Mouse (Mus musculus) heart, embryonic 13.5 days (tissue): ENCODE measurements around the gene Tln2. TPM values are rescaled to one million over a fixed set of nuclear protein-coding genes. Genes with fewer than 3 reads are reported as not detected.

Source experiments
- ATAC-seq: fragments of 200-750 bp; cut with Nextera tagmentation; 2 replicates; pipeline ENCODE4 v1.8.0; 2017; ENCODE audit warnings: moderate TSS enrichment; ENCODE audit not compliant: insufficient number of reproducible peaks, low FRiP score, low TSS enrichment; ENCODE audit errors: extremely low read depth
- H3K27ac ChIP-seq: fragments of 300-500 bp; sonication (generic); replicated peaks from 2 replicates; pipeline ENCODE4 v1.5.1; 2015; ENCODE audit warnings: moderate library complexity, mild to moderate bottlenecking, inconsistent platforms
- H3K27me3 ChIP-seq: fragments of 300-500 bp; sonication (generic); replicated peaks from 2 replicates; pipeline ENCODE4 v1.6.1; 2015; ENCODE audit warnings: mild to moderate bottlenecking, inconsistent platforms
- H3K36me3 ChIP-seq: fragments of 300-500 bp; sonication (generic); 2 replicates; pipeline ENCODE4 v1.6.1; 2015; ENCODE audit warnings: mild to moderate bottlenecking, inconsistent platforms
- H3K4me1 ChIP-seq: fragments of 300-500 bp; sonication (generic); 2 replicates; pipeline ENCODE4 v1.6.1; 2015; ENCODE audit warnings: inconsistent platforms
- H3K4me2 ChIP-seq: fragments of 300-500 bp; sonication (generic); 2 replicates; pipeline ENCODE4 v1.6.1; 2015; ENCODE audit warnings: inconsistent platforms, mild to moderate bottlenecking, moderate library complexity
- H3K4me3 ChIP-seq: fragments of 300-500 bp; sonication (generic); 2 replicates; pipeline ENCODE4 v1.5.1; 2015; ENCODE audit warnings: moderate library complexity, mild to moderate bottlenecking, inconsistent platforms
- H3K9ac ChIP-seq: fragments of 300-500 bp; sonication (generic); 2 replicates; pipeline ENCODE4 v1.6.1; 2015; ENCODE audit warnings: inconsistent platforms, mild to moderate bottlenecking, moderate library complexity
- H3K9me3 ChIP-seq: fragments of 300-500 bp; sonication (generic); 2 replicates; pipeline ENCODE4 v1.6.1; 2016; ENCODE audit warnings: inconsistent platforms
- WGBS: fragments of 180-500 bp; shearing (Covaris S2); methylation state at CpG from one replicate; pipeline ENCODE4 v1.1.7; 2015; ENCODE audit warnings: mixed read lengths; 5-methylcytosine and 5-hydroxymethylcytosine counted together
- polyA plus RNA-seq: library from polyadenylated mRNA; unstranded; fragments of >200 nt; fragmentation: Nextera tagmentation; extraction: Ambion mirVana; gene quantifications from 2 replicates; pipeline ENCODE4 v1.2.1, GENCODE M21; 2015

Tln2 gene
- polyA plus RNA-seq = 55.3 and 58.2 TPM in 2 replicates

GRCm38 (mm10) chr9:67559603-67560002 is at the start of gene Tln2:
Gene Tln2, minus strand, starts transcription at chr9:67559703.
- 85% methylated on average over 4 of the region's 4 CpGs for WGBS

DNA sequence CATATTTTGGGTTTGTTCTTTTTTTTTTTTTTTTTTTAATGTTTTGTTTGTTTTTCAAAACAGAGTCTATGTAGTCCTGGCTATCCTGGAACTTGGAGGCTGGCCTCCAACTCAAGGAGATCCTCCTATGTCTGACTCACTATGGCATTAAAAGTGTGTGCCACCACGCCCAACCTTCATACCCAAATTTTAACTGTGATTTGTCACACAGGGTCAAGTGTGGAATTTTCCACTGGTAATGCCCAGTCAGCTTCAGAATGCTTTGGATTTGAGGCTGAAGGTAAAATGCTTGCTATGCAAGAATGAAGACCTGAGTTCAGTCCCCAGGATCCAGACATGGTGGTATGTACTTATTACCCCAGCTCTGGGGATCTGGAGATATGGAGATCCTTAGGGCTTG is 49.7 kb upstream of the Tln2 start:
- Histone ChIP-seq H3K36me3 (no peaks in the 10 kb centered on the region), H3K9ac (no peak overlapping the region), H3K4me3 (no peak overlapping the region), H3K4me2 (no peak overlapping the region), H3K27ac (no peak overlapping the region), H3K4me1 (peaks cover 33% of the 10 kb centered on the region), H3K27me3 (no peaks in the 10 kb centered on the region), H3K9me3 (no peaks in the 10 kb centered on the region)
- ATAC-seq = no peak
- WGBS = 83% methylated on average over 1 of the region's 1 CpGs

More at GRCm38 (mm10) chr9:67559603-67560002, at the start of gene Tln2:
- H3K27me3 ChIP-seq = no peaks in the 10 kb centered on the region
- peaks cover 33% of the 10 kb centered on the region for H3K36me3 ChIP-seq
- H3K4me2 ChIP-seq = no peak within 1 kb of the TSS
- H3K4me3 ChIP-seq = no peak within 1 kb of the TSS
- ATAC-seq = no peak
- no peak within 1 kb of the TSS for H3K9ac ChIP-seq
- no peak within 1 kb of the TSS for H3K27ac ChIP-seq
- peaks cover 11% of the 10 kb centered on the region for H3K4me1 ChIP-seq
- H3K9me3 ChIP-seq = no peaks in the 10 kb centered on the region

DNA sequence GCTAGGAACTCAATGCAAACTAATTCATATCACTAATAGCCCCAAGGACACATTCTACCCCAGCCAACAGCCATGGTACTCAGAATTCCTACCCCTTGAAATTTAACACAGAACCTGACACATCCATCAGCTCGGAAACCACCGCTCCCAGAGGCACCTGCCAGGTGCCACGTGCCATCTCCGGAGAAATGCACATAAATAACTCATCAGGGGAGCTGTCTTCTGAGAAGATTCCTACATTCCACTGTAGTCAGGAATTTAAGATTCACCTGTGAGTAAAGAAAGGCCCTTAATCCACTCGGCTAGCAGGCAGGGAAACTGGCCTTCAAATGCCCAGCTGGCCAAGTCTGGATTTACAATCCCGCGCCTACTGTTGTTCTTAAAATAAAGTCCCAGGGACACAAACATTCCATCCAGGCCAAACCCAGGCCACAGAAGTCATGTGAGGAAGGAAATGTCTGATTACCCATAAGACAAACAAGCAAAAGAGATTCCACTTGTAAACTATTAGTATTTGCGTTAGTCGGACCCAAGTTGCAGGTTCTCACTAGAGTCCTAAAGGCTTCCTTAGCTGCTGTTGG is 48.4 kb upstream of the Tln2 start:
- 55% methylated on average over 9 of the region's 9 CpGs for WGBS
- H3K4me1 ChIP-seq = peaks cover 38% of the 10 kb centered on the region
- no peak overlapping the region for H3K4me3 ChIP-seq
- H3K27me3 ChIP-seq = no peaks in the 10 kb centered on the region
- H3K4me2 ChIP-seq = no peak overlapping the region
- no peaks in the 10 kb centered on the region for H3K9me3 ChIP-seq
- H3K9ac ChIP-seq = no peak overlapping the region
- H3K27ac ChIP-seq = peak overlapping the region; percentile 21; the same call in 1 of the 2 replicates
- no peaks in the 10 kb centered on the region for H3K36me3 ChIP-seq
- no peak for ATAC-seq

DNA sequence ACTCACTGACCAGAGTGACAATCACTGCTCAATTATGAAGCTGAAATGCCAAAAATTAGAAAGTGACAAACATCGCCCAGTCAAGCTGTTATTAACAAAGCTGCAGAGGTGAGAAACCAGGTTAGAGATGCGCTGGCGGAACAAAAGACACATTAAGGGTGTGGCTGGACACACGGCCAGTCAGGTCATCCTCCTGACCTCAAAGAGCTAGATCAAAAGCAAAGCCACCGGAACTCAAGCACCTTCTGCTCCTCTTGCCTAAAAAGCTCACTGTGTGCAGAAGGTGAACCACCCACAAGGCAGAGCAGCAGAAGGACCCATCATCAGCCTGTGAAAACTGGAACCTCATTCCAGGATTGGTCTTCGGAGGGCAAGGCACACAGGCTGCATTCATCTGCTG is 47.8 kb upstream of the Tln2 start:
- Histone ChIP-seq H3K27me3 (no peaks in the 10 kb centered on the region), H3K4me3 (no peak overlapping the region), H3K36me3 (no peaks in the 10 kb centered on the region), H3K4me1 (peaks cover 45% of the 10 kb centered on the region), H3K9ac (no peak overlapping the region), H3K27ac (no peak overlapping the region), H3K9me3 (no peaks in the 10 kb centered on the region), H3K4me2 (no peak overlapping the region)
- no peak for ATAC-seq
- 78% methylated on average over 6 of the region's 6 CpGs for WGBS

DNA sequence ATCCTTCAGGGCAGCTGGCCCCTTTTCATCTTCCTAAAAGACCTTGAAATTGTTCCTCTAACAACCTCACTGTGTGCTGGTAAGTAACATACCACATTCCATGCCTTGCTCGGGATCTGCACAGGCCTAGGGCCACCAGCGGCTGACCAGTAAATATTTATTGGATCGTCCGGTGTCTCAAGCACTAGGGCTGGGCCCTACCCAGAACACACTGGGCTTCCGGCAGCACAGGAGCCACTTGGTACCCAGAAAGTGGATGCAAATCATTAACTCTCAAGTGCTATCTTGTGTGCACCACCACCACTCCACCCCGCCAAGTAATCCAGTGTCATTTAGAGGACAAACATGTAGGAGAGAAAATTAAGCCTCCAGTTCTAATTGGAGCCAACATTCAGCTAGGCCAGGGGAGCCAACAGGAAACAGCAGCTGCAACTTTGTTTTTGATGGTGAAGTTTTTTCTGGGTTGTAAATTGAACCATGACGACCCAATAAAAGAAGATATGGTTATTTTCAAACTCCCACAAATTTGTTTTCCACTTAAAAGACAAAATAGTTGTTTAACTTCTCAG is 46.4 kb upstream of the Tln2 start:
- Histone ChIP-seq H3K4me2 (no peak overlapping the region), H3K9ac (no peak overlapping the region), H3K36me3 (no peaks in the 10 kb centered on the region), H3K27ac (peak overlapping the region; percentile 66), H3K9me3 (no peaks in the 10 kb centered on the region), H3K4me1 (peaks cover 55% of the 10 kb centered on the region), H3K4me3 (no peak overlapping the region), H3K27me3 (no peaks in the 10 kb centered on the region)
- 49% methylated on average over 7 of the region's 7 CpGs for WGBS
- ATAC-seq = no peak

- Histone ChIP-seq H3K4me1 (peaks cover 63% of the 10 kb centered on the region), H3K4me2 (no peak overlapping the region), H3K27me3 (no peaks in the 10 kb centered on the region), H3K4me3 (no peak overlapping the region), H3K9ac (no peak overlapping the region), H3K27ac (no peak overlapping the region), H3K36me3 (no peaks in the 10 kb centered on the region), H3K9me3 (no peaks in the 10 kb centered on the region)
- no peak for ATAC-seq
These were observed 45.4 kb upstream of the Tln2 start for GRCm38 (mm10) chr9:67604940-67605339.

GRCm38 (mm10) chr9:67602347-67602746 is 42.8 kb upstream of the Tln2 start:
- Histone ChIP-seq H3K4me1 (peaks cover 52% of the 10 kb centered on the region), H3K36me3 (no peaks in the 10 kb centered on the region), H3K9ac (no peak overlapping the region), H3K4me3 (no peak overlapping the region), H3K27me3 (no peaks in the 10 kb centered on the region), H3K27ac (no peak overlapping the region), H3K9me3 (no peaks in the 10 kb centered on the region), H3K4me2 (no peak overlapping the region)
- WGBS = 77% methylated on average over 5 of the region's 5 CpGs
- no peak for ATAC-seq

GRCm38 (mm10) chr9:67595221-67595620 is 35.7 kb upstream of the Tln2 start:
- Histone ChIP-seq H3K9me3 (peaks cover 6% of the 10 kb centered on the region; the same call in 1 of the 2 replicates), H3K27ac (no peak overlapping the region), H3K27me3 (no peaks in the 10 kb centered on the region), H3K4me1 (peaks cover 21% of the 10 kb centered on the region), H3K36me3 (no peaks in the 10 kb centered on the region), H3K4me3 (no peak overlapping the region), H3K4me2 (no peak overlapping the region), H3K9ac (no peak overlapping the region)
- WGBS = 79% methylated on average over 5 of the region's 5 CpGs
- no peak for ATAC-seq

GRCm38 (mm10) chr9:67593469-67594141 is 34.1 kb upstream of the Tln2 start:
- Histone ChIP-seq H3K27ac (no peak overlapping the region), H3K27me3 (no peaks in the 10 kb centered on the region), H3K36me3 (no peaks in the 10 kb centered on the region), H3K4me2 (no peak overlapping the region), H3K4me3 (no peak overlapping the region), H3K4me1 (peaks cover 29% of the 10 kb centered on the region), H3K9me3 (peaks cover 6% of the 10 kb centered on the region; the same call in 1 of the 2 replicates), H3K9ac (no peak overlapping the region)
- no peak for ATAC-seq
- WGBS = 85% methylated on average over 9 of the region's 9 CpGs

- H3K27me3 ChIP-seq = no peaks in the 10 kb centered on the region
- ATAC-seq = no peak
- 83% methylated on average over 5 of the region's 5 CpGs for WGBS
- H3K4me2 ChIP-seq = no peak overlapping the region
- H3K9me3 ChIP-seq = peaks cover 6% of the 10 kb centered on the region; the same call in 1 of the 2 replicates
- no peak overlapping the region for H3K27ac ChIP-seq
- H3K4me3 ChIP-seq = no peak overlapping the region
- H3K36me3 ChIP-seq = no peaks in the 10 kb centered on the region
- no peak overlapping the region for H3K9ac ChIP-seq
- peaks cover 35% of the 10 kb centered on the region for H3K4me1 ChIP-seq
These were observed 33.2 kb upstream of the Tln2 start for GRCm38 (mm10) chr9:67592726-67593125.

DNA sequence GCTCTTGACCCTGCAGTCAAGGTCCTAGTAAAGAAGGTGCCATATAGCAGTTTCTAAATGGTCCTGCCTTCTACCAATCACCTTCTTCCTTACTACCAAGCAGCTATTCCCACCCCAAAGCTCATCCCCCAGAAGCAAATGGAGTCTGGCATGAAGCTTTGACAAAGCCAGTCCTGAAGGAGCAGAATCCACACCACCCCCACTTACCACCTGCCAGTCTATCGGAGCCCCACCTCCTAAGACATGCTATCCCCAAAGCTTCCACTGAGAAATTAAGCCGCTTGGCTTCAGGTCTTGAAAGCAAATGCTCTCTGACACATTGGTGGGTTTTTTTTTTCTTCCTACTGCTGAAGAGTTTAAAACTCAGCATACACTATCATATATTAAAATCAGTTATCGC is 27.6 kb upstream of the Tln2 start:
- no peaks in the 10 kb centered on the region for H3K9me3 ChIP-seq
- H3K36me3 ChIP-seq = no peaks in the 10 kb centered on the region
- no peaks in the 10 kb centered on the region for H3K27me3 ChIP-seq
- peak overlapping the region; percentile 86 for H3K27ac ChIP-seq
- no peak overlapping the region for H3K4me3 ChIP-seq
- H3K4me1 ChIP-seq = peaks cover 85% of the 10 kb centered on the region
- peak overlapping the region; percentile 55 for H3K4me2 ChIP-seq
- WGBS = 65% methylated on average over 3 of the region's 3 CpGs
- ATAC-seq = no peak
- no peak overlapping the region for H3K9ac ChIP-seq

GRCm38 (mm10) chr9:67586489-67586888 is 27.0 kb upstream of the Tln2 start:
- Histone ChIP-seq H3K27me3 (no peaks in the 10 kb centered on the region), H3K9me3 (no peaks in the 10 kb centered on the region), H3K4me3 (no peak overlapping the region), H3K27ac (peak overlapping the region; percentile 86), H3K4me2 (peak overlapping the region; percentile 55), H3K36me3 (no peaks in the 10 kb centered on the region), H3K4me1 (peaks cover 87% of the 10 kb centered on the region), H3K9ac (no peak overlapping the region)
- peak; percentile 64 for ATAC-seq
- 4% methylated on average over 1 of the region's 1 CpGs for WGBS
